Mouse (Mus musculus) lung, embryonic 15.5 days (tissue): Measurements from ENCODE around the gene Zfand5. TPM values are rescaled to one million over a fixed set of nuclear protein-coding genes. Genes with fewer than 3 reads are reported as not detected.

Source experiments
- ATAC-seq: fragments of 200-750 bp; cut with Nextera tagmentation; 2 replicates; pipeline ENCODE4 v1.8.0; 2017; ENCODE audit warnings: moderate number of reproducible peaks, borderline replicate concordance; ENCODE audit not compliant: low FRiP score, low TSS enrichment; ENCODE audit errors: extremely low read depth
- H3K27ac ChIP-seq: fragments of 300-500 bp; sonication (generic); 2 replicates; pipeline ENCODE4 v1.5.1; 2015; ENCODE audit warnings: moderate library complexity, mild to moderate bottlenecking, inconsistent platforms
- H3K27me3 ChIP-seq: fragments of 300-500 bp; sonication (generic); 2 replicates; pipeline ENCODE4 v1.6.1; 2015; ENCODE audit warnings: inconsistent platforms
- H3K36me3 ChIP-seq: fragments of 300-500 bp; sonication (generic); 2 replicates; pipeline ENCODE4 v1.6.1; 2015; ENCODE audit warnings: inconsistent platforms
- H3K4me1 ChIP-seq: fragments of 300-500 bp; sonication (generic); 2 replicates; pipeline ENCODE4 v1.6.1; 2015; ENCODE audit warnings: inconsistent platforms
- H3K4me2 ChIP-seq: fragments of 300-500 bp; sonication (generic); 2 replicates; pipeline ENCODE4 v1.6.1; 2015; ENCODE audit warnings: inconsistent platforms, mild to moderate bottlenecking, moderate library complexity
- H3K4me3 ChIP-seq: fragments of 300-500 bp; sonication (generic); 2 replicates; pipeline ENCODE4 v1.5.1; 2015; ENCODE audit warnings: mild to moderate bottlenecking, inconsistent platforms
- H3K9ac ChIP-seq: fragments of 300-500 bp; sonication (generic); 2 replicates; pipeline ENCODE4 v1.6.1; 2015; ENCODE audit warnings: inconsistent platforms
- H3K9me3 ChIP-seq: fragments of 300-500 bp; sonication (generic); 2 replicates; pipeline ENCODE4 v1.6.1; 2016; ENCODE audit warnings: inconsistent platforms
- WGBS: fragments of 180-500 bp; shearing (Covaris S2); methylation state at CpG from one replicate; pipeline ENCODE4 v1.1.7; 2015; 5-methylcytosine and 5-hydroxymethylcytosine counted together
- polyA plus RNA-seq: library from polyadenylated mRNA; unstranded; fragments of >200 nt; fragmentation: Nextera tagmentation; extraction: Ambion mirVana; gene quantifications from 2 replicates; pipeline ENCODE4 v1.2.1, GENCODE M21; 2015

Zfand5 gene
- polyA plus RNA-seq, 1 experiment from 2014 or later: 95.5 TPM

- Histone ChIP-seq H3K9ac (no peak overlapping the region), H3K9me3 (no peaks in the 10 kb centered on the region), H3K4me1 (no peaks in the 10 kb centered on the region), H3K27ac (no peak overlapping the region), H3K4me3 (no peak overlapping the region), H3K36me3 (no peaks in the 10 kb centered on the region), H3K4me2 (no peak overlapping the region), H3K27me3 (no peaks in the 10 kb centered on the region)
- WGBS: 72% methylated on average over 6 of the region's 6 CpGs
- no peak for ATAC-seq
Observed at GRCm38 (mm10) chr19:21330305-21331115, 58.4 kb downstream of the Zfand5 start.

DNA sequence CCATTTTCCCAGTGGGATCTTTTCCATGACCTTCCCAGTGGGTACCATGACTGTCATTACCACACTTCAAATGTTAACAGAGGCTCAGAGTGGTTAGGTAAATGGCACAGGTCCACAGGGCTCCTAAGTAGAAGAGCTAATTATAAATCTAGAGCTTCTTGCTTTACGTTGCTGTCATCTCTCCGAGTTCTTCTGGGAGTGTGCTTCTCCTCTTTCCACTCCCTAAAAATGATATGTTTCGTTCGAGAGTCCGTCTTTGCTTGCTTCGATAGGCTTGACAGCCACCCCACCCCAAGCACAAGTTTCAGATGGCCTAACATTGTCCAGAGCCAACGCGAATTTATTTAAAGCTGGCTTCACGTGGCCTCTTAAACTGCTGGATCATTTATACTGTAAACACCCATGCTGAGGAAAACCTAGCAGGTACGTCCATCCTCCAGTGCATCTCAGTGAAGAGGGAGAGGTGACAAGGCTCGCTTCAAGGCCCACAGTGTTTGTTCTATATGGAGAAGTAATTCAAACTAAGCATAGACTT, 59.6 kb downstream of the Zfand5 start:
- no peaks in the 10 kb centered on the region for H3K4me1 ChIP-seq
- no peak overlapping the region for H3K4me3 ChIP-seq
- H3K4me2 ChIP-seq: no peak overlapping the region
- 77% methylated on average over 11 of the region's 11 CpGs for WGBS
- H3K27ac ChIP-seq: no peak overlapping the region
- no peak overlapping the region for H3K9ac ChIP-seq
- H3K27me3 ChIP-seq: no peaks in the 10 kb centered on the region
- no peak for ATAC-seq
- no peaks in the 10 kb centered on the region for H3K9me3 ChIP-seq
- H3K36me3 ChIP-seq: no peaks in the 10 kb centered on the region

Other genes with a start within 250 kb of the Zfand5 start
- gene Gda, start 201.2 kb downstream of the Zfand5 start, polyA plus RNA-seq: 0.38 and 0.50 TPM in 2 replicates